Mouse (Mus musculus): ENCODE results near the gene Tifab.

Gene Tifab

DNA sequence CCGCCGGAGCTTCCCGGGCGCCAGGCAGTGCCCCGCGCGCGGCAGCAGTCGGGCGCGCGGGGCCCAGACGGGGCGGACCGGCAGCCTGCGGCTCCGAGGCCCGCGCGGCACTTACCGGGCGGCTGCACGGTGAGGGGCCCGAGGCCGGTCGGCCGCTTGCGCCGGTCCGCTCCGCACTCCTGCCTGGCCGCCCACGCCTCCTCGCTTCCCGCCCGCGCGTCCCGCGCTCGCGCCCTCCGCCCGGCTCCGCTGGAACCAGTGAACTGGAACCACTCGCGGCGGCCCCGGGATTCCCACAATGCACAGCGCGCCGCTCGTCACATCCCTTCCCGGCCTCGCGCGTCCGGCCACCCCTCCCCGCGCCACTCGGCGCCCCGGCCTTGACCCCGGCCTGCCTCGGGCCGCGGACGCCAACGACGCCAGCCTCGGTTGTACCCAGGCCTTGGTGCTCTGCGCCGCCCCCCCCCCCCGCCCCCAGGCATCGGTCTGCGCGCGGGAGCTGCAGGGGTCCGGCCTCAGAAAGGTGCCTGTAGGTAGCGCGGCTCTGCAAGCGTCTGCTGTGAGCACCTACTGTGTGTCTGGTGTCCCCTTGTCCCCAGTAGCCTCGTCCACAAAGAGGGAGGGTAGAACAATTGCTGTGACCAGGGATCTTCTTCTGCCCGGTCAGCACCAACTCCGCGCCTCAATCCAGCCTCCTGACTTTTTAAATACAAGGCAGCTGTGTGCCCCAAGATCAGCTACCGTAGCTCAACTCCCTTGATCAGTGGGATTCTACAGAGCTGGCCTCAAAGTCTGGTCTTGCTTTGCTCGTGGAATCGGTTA is 43.2 kb downstream of the Tifab start:
- peak; percentile 84 for DNase-seq

DNA sequence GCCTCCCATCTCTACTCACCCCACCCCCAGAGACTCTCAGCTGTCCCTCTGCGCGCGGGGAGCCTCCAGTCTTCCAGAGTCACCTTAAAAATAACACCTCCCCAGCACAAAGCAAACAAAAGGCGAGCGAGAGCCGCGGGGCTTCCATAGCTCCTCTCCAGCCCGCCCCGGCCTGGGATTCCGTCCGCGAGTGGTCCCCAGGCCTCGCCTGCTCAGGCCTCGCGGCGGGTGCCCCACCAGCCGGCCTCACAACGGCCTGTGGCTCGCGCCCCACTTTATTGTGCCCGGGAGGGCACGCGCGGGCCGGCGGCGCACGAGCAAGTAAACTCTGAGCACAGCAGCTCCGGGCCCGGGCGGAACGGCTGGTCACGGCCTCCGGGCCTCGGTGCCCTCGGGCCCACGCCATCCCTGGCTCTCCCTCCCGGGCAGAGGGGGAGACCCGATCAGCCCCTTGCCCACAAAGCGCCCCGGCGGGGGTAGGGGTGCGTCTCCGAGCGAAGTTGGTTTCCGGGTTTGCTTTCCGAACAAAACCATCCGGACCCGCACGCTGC is 44.0 kb downstream of the Tifab start:
- peak; percentile 26 for DNase-seq

DNA sequence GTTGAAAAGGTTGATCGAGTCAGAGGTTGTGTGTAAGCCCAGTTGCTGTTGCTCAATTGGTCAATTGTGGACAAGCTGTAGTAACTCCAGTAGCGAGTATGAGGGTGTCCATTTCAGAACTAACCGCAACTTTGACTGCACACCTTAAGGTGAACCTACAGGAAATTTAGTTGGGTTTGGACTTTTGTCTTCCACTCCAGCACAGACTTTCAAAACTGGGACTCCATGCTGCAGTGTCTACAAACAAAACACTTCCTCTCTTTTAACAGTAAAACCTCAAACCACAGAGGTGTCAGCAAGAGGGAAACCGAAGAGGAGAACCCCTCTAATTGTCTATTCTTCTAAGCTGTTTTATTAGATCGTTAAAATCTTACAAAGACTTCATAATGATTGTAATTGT is 44.7 kb downstream of the Tifab start:
- no peak for DNase-seq

DNA sequence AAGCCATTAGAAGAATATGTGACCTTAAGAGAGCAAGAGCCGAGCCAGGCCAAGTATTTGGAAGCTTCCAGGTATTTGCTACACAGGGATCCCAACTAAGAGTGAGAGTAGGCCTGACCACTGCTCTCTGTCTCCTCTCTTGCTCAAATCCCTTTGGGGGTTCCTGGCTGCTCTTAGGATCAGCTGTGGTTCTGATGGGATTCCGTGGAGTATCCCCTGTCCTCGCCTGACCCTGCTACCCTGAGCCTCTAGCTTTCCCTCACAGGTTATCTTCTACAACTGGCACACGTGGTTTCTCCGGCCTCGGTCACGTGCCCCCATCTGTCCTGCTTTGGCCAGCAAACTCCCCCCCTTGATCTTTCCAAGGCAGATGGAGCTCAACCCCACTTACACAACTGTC is 45.7 kb downstream of the Tifab start:
- no peak for DNase-seq

DNA sequence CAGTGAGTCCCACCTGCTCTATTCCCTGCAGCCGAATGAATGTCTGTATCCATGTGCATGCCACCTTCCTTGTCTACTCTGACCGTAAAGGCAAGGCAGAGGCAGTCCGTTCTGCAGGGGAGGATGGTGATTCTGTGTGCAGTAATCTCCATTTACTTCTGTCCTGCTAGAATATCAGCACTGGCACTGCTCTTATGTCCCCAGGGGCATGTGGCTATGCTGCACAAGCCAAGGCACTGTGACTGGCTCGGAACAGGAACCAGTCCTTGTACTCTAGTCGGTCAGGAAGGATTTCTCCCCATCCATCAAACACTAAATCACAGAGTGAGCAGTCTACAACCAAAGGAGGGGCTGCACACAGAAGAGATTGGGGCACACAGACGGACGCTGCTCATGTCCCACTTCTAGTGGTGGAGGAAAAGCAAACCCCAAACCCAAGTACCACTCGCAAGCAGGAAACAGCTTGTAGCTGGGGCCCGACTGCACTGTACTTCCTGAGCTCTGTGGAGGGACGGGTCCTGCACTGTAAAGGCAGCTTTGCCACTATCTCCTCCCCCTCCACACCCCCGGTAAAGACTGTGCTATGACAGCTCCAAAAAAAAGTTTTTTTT is 46.3 kb downstream of the Tifab start:
- no peak for DNase-seq

DNA sequence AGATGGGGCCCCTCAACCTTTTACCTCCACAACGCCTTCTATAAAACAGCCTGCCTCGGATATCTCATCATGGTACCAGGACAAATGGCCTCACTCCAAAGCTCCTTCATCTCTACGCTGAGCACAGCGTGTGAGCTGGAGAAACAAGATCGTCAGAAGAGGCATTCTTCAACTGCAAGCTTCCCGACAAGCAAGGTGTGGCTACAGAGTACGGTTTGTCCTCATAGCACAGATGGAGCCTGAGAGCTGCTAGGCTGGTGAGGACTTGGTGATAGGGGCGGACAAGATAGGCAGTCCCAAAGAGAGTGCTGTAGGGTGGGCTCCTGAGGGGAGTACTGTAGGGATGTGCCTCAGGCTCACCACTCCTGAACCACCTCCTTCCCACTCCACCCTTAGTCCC is 48.1 kb downstream of the Tifab start:
- no peak for DNase-seq

DNA sequence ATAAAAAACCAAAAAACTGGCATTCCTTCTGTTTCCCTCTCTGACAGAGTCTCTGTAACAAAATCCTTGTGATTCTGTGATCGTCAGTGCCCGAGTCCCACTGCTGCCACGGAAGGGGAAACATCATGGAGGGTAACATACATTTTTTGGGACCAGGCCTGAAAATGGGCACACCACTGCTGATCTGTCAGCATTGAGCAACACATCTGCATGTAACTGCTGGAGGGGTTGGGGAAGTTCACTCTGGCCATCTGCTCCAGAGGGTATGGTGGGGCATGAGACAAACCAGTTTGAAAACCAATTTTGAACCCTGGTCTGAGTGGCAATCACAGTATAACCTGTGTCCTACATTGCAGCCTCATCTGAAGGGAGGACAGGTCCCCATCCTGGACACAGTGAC is 49.1 kb downstream of the Tifab start:
- no peak for DNase-seq

DNA sequence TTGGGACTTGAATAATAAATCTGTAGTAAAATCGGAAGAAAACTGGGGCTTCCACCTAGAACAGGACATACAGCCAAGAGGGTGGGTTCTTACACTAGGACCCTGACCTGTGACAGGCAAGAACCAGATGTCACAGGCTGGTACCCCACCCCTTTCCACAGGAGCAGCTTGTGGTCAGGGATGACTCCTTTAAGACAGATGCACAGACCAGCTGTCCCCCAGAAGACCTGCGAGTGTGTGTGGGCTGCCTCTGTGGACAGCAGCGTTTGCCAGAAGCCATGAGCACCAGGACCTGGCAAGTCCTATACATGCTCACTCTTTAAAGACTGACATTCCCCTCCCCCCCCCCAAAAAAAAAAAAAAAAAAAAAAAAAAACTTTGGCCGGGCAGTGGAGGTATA is 49.7 kb downstream of the Tifab start:
- DNase-seq: no peak

DNA sequence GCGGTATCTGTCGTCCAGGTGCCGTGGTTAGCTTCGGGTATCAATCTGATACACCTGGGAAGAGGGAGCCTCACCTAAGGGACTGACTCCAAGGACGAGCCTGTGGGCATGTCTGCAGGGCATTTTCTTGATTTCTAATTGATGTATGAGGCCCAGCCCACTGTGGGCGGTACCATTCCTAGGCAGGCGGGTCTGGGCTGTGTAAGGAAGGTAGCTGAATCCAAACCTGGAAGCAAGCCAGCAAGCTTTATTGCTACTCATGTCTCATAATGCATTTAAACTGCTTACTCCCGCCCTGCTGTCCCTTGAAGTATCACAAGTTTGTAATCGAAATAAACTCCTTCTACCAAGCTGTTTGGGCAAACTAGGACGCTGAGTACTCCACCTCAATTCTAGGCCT is 53.1 kb downstream of the Tifab start:
- no peak for DNase-seq

Data from cerebellum, adult 11 months (tissue).